10 mouse cellular contexts compared by ENCODE assay signal in the genomic region with DNA sequence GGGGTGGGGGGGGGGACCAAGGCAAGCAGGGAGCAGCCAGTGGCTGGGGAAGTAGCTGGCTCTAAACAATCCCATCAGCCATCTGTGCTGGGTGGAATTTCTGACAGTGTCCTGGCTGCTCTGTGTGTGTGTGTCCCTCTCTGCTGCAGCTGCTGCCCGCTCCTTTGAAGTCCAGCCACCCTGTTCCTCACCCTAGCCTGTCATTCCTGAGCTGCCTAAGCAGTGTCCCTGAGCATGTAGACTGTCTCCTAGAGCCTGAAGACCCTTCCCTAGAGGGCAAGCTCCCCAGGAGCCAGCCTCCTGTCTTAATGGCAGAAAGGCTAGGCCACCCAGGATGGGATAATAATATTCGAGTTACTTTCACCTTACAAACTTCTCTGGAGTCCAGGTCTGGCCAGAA. TPM values are rescaled to one million over a fixed set of nuclear protein-coding genes. Genes with fewer than 3 reads are reported as not detected.
A peak's percentile ranks its signal among the peaks of the same experiment; 100 is the strongest.
DNase-seq lines count a peak whose midpoint lies in the region; ATAC-seq and TF ChIP-seq lines count a peak whose summit lies in the region.
"Had no signal": no experiment of that assay in that cellular context is flagged by ENCODE, and none has a peak within 500 bp of the region (broad histone marks: within the 10 kb centered on the region; RNA-seq: fewer than 3 reads in every experiment).

No protein-coding gene starts in this region.

- H3K9ac ChIP-seq in heart, adult 2 months (ENCODE audit: low read depth, low read length), result peak overlapping the region; percentile 43; the same call in 1 of the 2 replicates
- H3K9ac ChIP-seq in midbrain, embryonic 15.5 days, result no peak overlapping the region
- H3K9ac ChIP-seq in hindbrain, embryonic 14.5 days, result 0 out of 2 replicates have a peak overlapping the region, but pooled peaks have one; percentile 1
- H3K9ac ChIP-seq: liver, postnatal 0 days had no signal

- ATAC-seq in midbrain, embryonic 15.5 days (replicated peaks), result no peak
- no peak for ATAC-seq in hindbrain, embryonic 14.5 days (ENCODE audit: low FRiP score)
- ATAC-seq: liver, postnatal 0 days had no signal

- H3K27me3 ChIP-seq in heart, adult 2 months (ENCODE audit: control insufficient read depth, insufficient read depth, low read length), result no peaks in the 10 kb centered on the region
- H3K27me3 ChIP-seq in midbrain, embryonic 10.5 days (ENCODE audit: low read depth, poor library complexity, severe bottlenecking), result peaks cover 17% of the 10 kb centered on the region; the same call in 1 of the 2 replicates
- H3K27me3 ChIP-seq in midbrain, embryonic 15.5 days (replicated peaks), result no peaks in the 10 kb centered on the region
- no peaks in the 10 kb centered on the region for H3K27me3 ChIP-seq in hindbrain, embryonic 14.5 days (ENCODE audit: control insufficient read depth, insufficient read depth, low read length)
- H3K27me3 ChIP-seq in small intestine, adult 2 months (ENCODE audit: control insufficient read depth, insufficient read depth, low read length), result no peaks in the 10 kb centered on the region

- TF ChIP-seq CTCF in heart, adult 2 months (IDR thresholded peaks at IDR 0.05), result no peak
- no peak for TF ChIP-seq CTCF in small intestine, adult 2 months (IDR thresholded peaks at IDR 0.05; ENCODE audit: extremely low read depth, insufficient read length, insufficient replicate concordance, low read depth, low read length)

- no peaks in the 10 kb centered on the region for H3K79me2 ChIP-seq in heart, adult 2 months (replicated peaks; ENCODE audit: control insufficient read depth, insufficient read depth, low read length)

- H3K4me2 ChIP-seq in midbrain, embryonic 15.5 days, result no peak overlapping the region
- no peak overlapping the region for H3K4me2 ChIP-seq in hindbrain, embryonic 14.5 days (replicated peaks)

- no peak overlapping the region for H3K4me3 ChIP-seq in heart, adult 2 months
- no peak overlapping the region for H3K4me3 ChIP-seq in midbrain, embryonic 10.5 days
- no peak overlapping the region for H3K4me3 ChIP-seq in midbrain, embryonic 15.5 days
- H3K4me3 ChIP-seq in hindbrain, embryonic 14.5 days (replicated peaks; ENCODE audit: low read length), result no peak overlapping the region
- no peak overlapping the region for H3K4me3 ChIP-seq in small intestine, adult 2 months (ENCODE audit: low read depth, low read length)

- H3K36me3 ChIP-seq in heart, adult 2 months (ENCODE audit: control insufficient read depth, insufficient read depth, low read length), result no peaks in the 10 kb centered on the region
- H3K36me3 ChIP-seq in midbrain, embryonic 10.5 days, result peaks cover 10% of the 10 kb centered on the region; the same call in 1 of the 2 replicates
- H3K36me3 ChIP-seq in midbrain, embryonic 15.5 days (replicated peaks), result no peaks in the 10 kb centered on the region
- H3K36me3 ChIP-seq in hindbrain, embryonic 14.5 days (replicated peaks; ENCODE audit: control insufficient read depth, insufficient read depth), result no peaks in the 10 kb centered on the region
- H3K36me3 ChIP-seq in small intestine, adult 2 months (ENCODE audit: control insufficient read depth, insufficient read depth, low read length), result no peaks in the 10 kb centered on the region

- H3K9me3 ChIP-seq in midbrain, embryonic 10.5 days (replicated peaks), result no peaks in the 10 kb centered on the region
- H3K9me3 ChIP-seq in midbrain, embryonic 15.5 days, result no peaks in the 10 kb centered on the region
- no peaks in the 10 kb centered on the region for H3K9me3 ChIP-seq in hindbrain, embryonic 14.5 days (ENCODE audit: control insufficient read depth, low read length)

- H3K27ac ChIP-seq in heart, adult 2 months, result peak overlapping the region; percentile 99
- H3K27ac ChIP-seq in midbrain, embryonic 10.5 days (replicated peaks), result peak overlapping the region; percentile 80
- no peak overlapping the region for H3K27ac ChIP-seq in midbrain, embryonic 15.5 days
- H3K27ac ChIP-seq in hindbrain, embryonic 14.5 days, result peak overlapping the region; percentile 26; the same call in 1 of the 2 replicates
- peak overlapping the region; percentile 87 for H3K27ac ChIP-seq in small intestine, adult 2 months (ENCODE audit: insufficient read depth, low read depth, low read length)

- peak; percentile 54; the same call in 1 of the 2 replicates for TF ChIP-seq POLR2A in heart, adult 2 months (IDR thresholded peaks at IDR 0.05; ENCODE audit: insufficient read depth, low read depth, low read length)
- TF ChIP-seq POLR2A in small intestine, adult 2 months (IDR thresholded peaks at IDR 0.05; ENCODE audit: low read depth, low read length), result no peak

- intact Hi-C loops in heart, adult 2 months (cut with DNase I), result no loop called here
- intact Hi-C loops in heart, postnatal 25 days (cut with DNase I), result no loop called here

- H3K4me1 ChIP-seq in heart, adult 2 months (ENCODE audit: control insufficient read depth, insufficient read depth, low read length), result peaks cover 53% of the 10 kb centered on the region
- peaks cover 92% of the 10 kb centered on the region for H3K4me1 ChIP-seq in midbrain, embryonic 10.5 days
- H3K4me1 ChIP-seq in midbrain, embryonic 15.5 days, result peaks cover 50% of the 10 kb centered on the region
- H3K4me1 ChIP-seq in hindbrain, embryonic 14.5 days (replicated peaks; ENCODE audit: control insufficient read depth, insufficient read depth, low read length), result peaks cover 54% of the 10 kb centered on the region
- peaks cover 25% of the 10 kb centered on the region for H3K4me1 ChIP-seq in small intestine, adult 2 months (ENCODE audit: control insufficient read depth, insufficient read depth, insufficient read length, low read length)

- 36% methylated on average over 2 of the region's 2 CpGs for WGBS in heart, adult 2 months
- 45% methylated on average over 2 of the region's 2 CpGs for WGBS in midbrain, embryonic 10.5 days
- 52% methylated on average over 2 of the region's 2 CpGs for WGBS in midbrain, embryonic 15.5 days
- 48% methylated on average over 2 of the region's 2 CpGs for WGBS in hindbrain, embryonic 14.5 days
- 63% methylated on average over 2 of the region's 2 CpGs for WGBS in small intestine, adult 2 months

- no peak; the same call in 1 of the 2 replicates for TF ChIP-seq EP300 in heart, adult 2 months (IDR thresholded peaks at IDR 0.05; ENCODE audit: insufficient read depth, low read depth, low read length)

- peak; percentile 43 to 54 for DNase-seq in heart, adult 2 months
- DNase-seq in heart, postnatal 25 days (ENCODE audit: low spot score), result no peak
- no peak for DNase-seq in midbrain, embryonic 10.5 days (ENCODE audit: low spot score)
- no peak for DNase-seq in hindbrain, embryonic 14.5 days (ENCODE audit: low spot score)
- DNase-seq in adrenal gland, postnatal 4 days (ENCODE audit: low spot score in 2 of 2), result no peak
- no peak for DNase-seq in ovary, postnatal 10 days (ENCODE audit: low spot score)
- DNase-seq: kidney, postnatal 14 days; liver, postnatal 0 days had no signal

RNA-seq across cellular contexts. Expression of gene Mrps23, which starts 47.8 kb away (rescaled TPM):
- 100 to 1,000 TPM; 303 to 314 TPM for total RNA-seq in heart, adult 2 months (2021)
- polyA plus RNA-seq in heart, adult 2 months (2012; rRNA removed), result 121 and 142 TPM in 2 replicates
- total RNA-seq in heart, postnatal 25 days (2021), result 100 to 1,000 TPM; 301 to 306 TPM
- 70.6 and 78.8 TPM in 2 replicates for polyA plus RNA-seq in midbrain, embryonic 10.5 days (2016; fragmentation: Nextera tagmentation; extraction: Ambion mirVana)
- 60.6 and 62.4 TPM in 2 replicates for polyA plus RNA-seq in midbrain, embryonic 15.5 days (2015; fragmentation: Nextera tagmentation; extraction: Ambion mirVana)
- 67.8 and 68.7 TPM in 2 replicates for polyA plus RNA-seq in hindbrain, embryonic 14.5 days (2014; fragmentation: Nextera tagmentation; extraction: Ambion mirVana)
- 9.4 and 17.5 TPM in 2 replicates for polyA plus RNA-seq in small intestine, adult 2 months (2012; rRNA removed)
- total RNA-seq in adrenal gland, postnatal 4 days (2021), result 100 to 1,000 TPM; 143 to 160 TPM

RNA-seq across cellular contexts. Expression of gene Cuedc1, which starts 58.5 kb away (rescaled TPM):
- total RNA-seq in heart, adult 2 months (2021), result 10 to 100 TPM; 49.8 to 55.0 TPM
- polyA plus RNA-seq in heart, adult 2 months (2012; rRNA removed), result 36.2 and 38.7 TPM in 2 replicates
- total RNA-seq in heart, postnatal 25 days (2021), result 10 to 100 TPM; 50.4 to 55.1 TPM
- polyA plus RNA-seq in midbrain, embryonic 10.5 days (2016; fragmentation: Nextera tagmentation; extraction: Ambion mirVana), result 26.4 and 27.2 TPM in 2 replicates
- 50.2 and 54.6 TPM in 2 replicates for polyA plus RNA-seq in midbrain, embryonic 15.5 days (2015; fragmentation: Nextera tagmentation; extraction: Ambion mirVana)
- polyA plus RNA-seq in hindbrain, embryonic 14.5 days (2014; fragmentation: Nextera tagmentation; extraction: Ambion mirVana), result 32.4 and 37.8 TPM in 2 replicates
- polyA plus RNA-seq in small intestine, adult 2 months (2012; rRNA removed), result 12.3 and 13.3 TPM in 2 replicates
- total RNA-seq in adrenal gland, postnatal 4 days (2021), result 10 to 100 TPM; 59.3 to 65.2 TPM

Comparison
In these comparisons a context has a peak if more than half of its experiments do, and no peak if none do; other contexts are left out.
1. DNase-seq: peak in heart, adult 2 months (2 of 2); none in heart, postnatal 25 days (single experiment), midbrain, embryonic 10.5 days (single experiment), hindbrain, embryonic 14.5 days (single experiment), adrenal gland, postnatal 4 days (0 of 2) and ovary, postnatal 10 days (single experiment).